8 mouse cellular contexts compared by ENCODE assay signal in the genomic region with DNA sequence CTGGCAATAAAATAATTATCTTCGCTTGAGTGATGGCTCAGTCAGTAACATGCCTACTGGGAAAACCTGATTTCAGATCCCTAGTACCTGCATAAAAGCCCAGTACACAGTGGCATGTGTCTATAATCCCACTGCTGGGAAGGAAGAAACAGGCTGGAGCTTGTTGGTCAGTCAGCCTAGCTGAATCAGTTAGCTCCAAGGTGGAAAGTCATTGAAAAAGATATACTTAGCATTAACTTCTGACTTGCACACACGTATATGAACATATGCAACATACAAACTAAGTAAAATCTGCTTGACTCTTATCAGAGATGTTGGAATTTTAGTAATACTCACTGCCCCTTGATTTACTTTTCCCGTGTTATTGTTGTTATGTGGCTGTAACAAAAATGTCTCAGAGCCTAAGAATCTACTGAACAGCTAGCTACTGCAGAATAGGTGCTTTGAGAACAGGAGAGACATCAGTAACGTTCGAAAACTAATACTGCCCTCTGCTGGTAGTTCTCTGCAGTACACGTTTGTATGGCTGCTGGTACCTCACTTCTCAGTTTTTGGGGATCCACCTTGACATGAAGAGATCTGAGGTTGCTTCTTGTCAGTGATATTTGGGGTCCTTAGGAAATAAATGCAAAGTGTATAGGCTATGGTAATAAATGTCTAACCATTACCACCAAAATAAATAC. TPM values are rescaled to one million over a fixed set of nuclear protein-coding genes. Genes with fewer than 3 reads are reported as not detected.
DNase-seq lines count a peak whose midpoint lies in the region; ATAC-seq and TF ChIP-seq lines count a peak whose summit lies in the region.
"Had no signal": no experiment of that assay in that cellular context is flagged by ENCODE, and none has a peak within 500 bp of the region (broad histone marks: within the 10 kb centered on the region; RNA-seq: fewer than 3 reads in every experiment).

No protein-coding gene starts in this region.

- no peak overlapping the region for H3K27ac ChIP-seq in gastrocnemius, adult 2 months
- H3K27ac ChIP-seq: liver, embryonic 15.5 days had no signal

- DNase-seq in MN1 (ENCODE audit: low spot score): peak; percentile 9
- DNase-seq in cerebellum, postnatal 14 days: peak; percentile 86 to 87
- DNase-seq in gastrocnemius, adult 2 months: no peak
- peak; percentile 76 for DNase-seq in kidney, postnatal 14 days
- DNase-seq in lung, adult 18-20 months: peak; percentile 12 to 63

- ATAC-seq in CD4-positive, CD25-positive, alpha-beta regulatory T cell, adult 4 months: peak; percentile 89
- peak; percentile 82 for ATAC-seq in neutrophil, adult 5-6 weeks (ENCODE audit: extremely low read depth, insufficient number of reproducible peaks, low FRiP score, poor library complexity, severe bottlenecking)

- no peak overlapping the region for H3K4me3 ChIP-seq in gastrocnemius, adult 2 months
- H3K4me3 ChIP-seq: liver, embryonic 15.5 days had no signal

- TF ChIP-seq CTCF in gastrocnemius, adult 2 months (IDR thresholded peaks at IDR 0.05): peak; percentile 90

- intact Hi-C loops in gastrocnemius, adult 2 months (cut with DNase I): loop anchor here (2.0 kb wide), 1 partner anchor 468 kb away; no protein-coding TSS in a partner anchor

RNA-seq across cellular contexts. Expression of gene Hmcn1, which starts 16.0 kb away (rescaled TPM):
- not detected for polyA plus RNA-seq in CD4-positive, CD25-positive, alpha-beta regulatory T cell, adult 4 months (2017; shearing (Covaris generic))
- total RNA-seq in gastrocnemius, adult 2 months (2021): 1 to 10 TPM; 5.0 to 5.8 TPM
- total RNA-seq in neutrophil, adult 5-6 weeks (2017): not detected in 2 replicates
